Mouse (Mus musculus) activated CD4-positive, CD25-positive, alpha-beta regulatory T cell, adult 9 weeks (primary cell): ENCODE measurements around the gene Vmn2r19. TPM values are rescaled to one million over a fixed set of nuclear protein-coding genes. Genes with fewer than 3 reads are reported as not detected.

ENCODE experiments used
- polyA plus RNA-seq: library from polyadenylated mRNA; unstranded; fragments of 100-300 nt; shearing (Covaris generic); gene quantifications from one replicate; pipeline ENCODE4 v1.2.1, GENCODE M21; 2017

Vmn2r19 gene
- not detected for polyA plus RNA-seq

DNA sequence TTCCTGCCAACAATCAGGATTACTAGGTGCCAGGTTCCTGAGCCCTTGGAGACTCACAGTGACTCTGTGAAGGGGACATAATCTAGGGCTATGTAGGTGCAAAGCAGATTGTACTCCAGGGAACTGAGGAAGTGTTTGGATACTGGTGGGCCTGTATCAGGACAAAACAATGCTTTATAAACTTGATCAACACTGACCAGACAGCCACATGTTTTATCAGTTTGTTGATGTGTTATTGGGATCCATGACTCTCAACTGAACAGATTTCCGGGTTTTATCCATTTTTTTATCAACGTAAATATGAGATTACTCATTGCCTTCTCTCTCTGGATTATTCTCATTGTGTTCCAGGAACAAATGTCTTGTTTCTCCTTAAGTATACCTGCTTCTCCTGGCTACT, at the start of gene Vmn2r19:
Gene Vmn2r19 (plus strand): TSS at position 301 of the 400 bp plus-strand sequence.

DNA sequence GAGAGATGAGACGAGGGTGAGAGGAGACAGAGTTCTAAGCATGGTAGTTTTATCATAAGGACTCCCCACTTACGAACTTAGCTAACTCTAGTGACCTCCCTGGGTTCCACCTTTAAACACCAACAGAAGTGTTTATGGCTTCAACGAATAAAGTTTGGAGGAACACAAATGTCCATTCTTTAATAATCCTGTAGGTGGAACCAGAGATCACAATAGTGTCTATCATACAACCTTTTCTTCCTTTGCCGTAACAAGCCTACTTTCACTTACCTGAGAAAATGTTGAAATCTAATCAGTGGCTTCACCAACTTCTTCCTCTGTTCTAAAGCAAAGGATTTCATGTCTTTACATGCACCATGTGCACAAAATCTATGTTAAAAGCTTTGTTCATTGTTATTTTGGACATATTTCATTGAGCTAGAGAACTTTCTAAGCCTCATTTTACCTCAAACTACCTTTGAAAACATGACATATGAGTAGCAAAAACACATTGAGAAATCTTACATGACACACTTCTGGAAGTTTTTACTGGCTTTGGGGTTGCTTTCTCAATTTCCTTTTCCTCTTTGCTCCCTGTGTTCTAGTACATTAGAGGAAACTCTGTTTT, 46.5 kb upstream of the Vmn2r19 start, which contains the start of gene Clec4d:
Gene Clec4d (plus strand): TSS at position 557 of the 607 bp plus-strand sequence.

GRCm38 (mm10) chr6:123289753-123290152, 18.4 kb upstream of the Vmn2r19 start, which contains the start of gene Clec4e:
Clec4e (minus strand) TSS chr6:123289870.

Other genes with a start within 250 kb of the Vmn2r19 start
- gene Clec4a2, start 201.9 kb upstream of the Vmn2r19 start, polyA plus RNA-seq: 0.31 TPM
- not detected for gene Clec4b2, start 135.4 kb upstream of the Vmn2r19 start, polyA plus RNA-seq
- gene Clec4n, start 78.5 kb upstream of the Vmn2r19 start, polyA plus RNA-seq: 3.6 TPM
- not detected for gene Clec4d, start 46.2 kb upstream of the Vmn2r19 start, polyA plus RNA-seq
- gene Clec4e, start 18.5 kb upstream of the Vmn2r19 start, polyA plus RNA-seq: not detected
- gene Vmn2r20, start 109.8 kb downstream of the Vmn2r19 start, polyA plus RNA-seq: not detected
- gene Vmn2r21, start 225.1 kb downstream of the Vmn2r19 start, polyA plus RNA-seq: not detected